Mouse (Mus musculus): ENCODE measurements at regions not wholly inside any gene's neighbourhood (a gene's known extent, or its start where the extent isn't known, plus 50 kb on each side); places are given as distances from the start of the nearest gene placed in this dataset.

GRCm38 (mm10) chr1:55859113-55859512 lies 453.4 kb downstream of the Plcl1 start:
- Histone ChIP-seq H3K27me3 (no peaks in the 10 kb centered on the region), H3K27ac (no peak overlapping the region)
- no peak for ATAC-seq (ENCODE audit: insufficient number of reproducible peaks, insufficient read depth, low FRiP score, low TSS enrichment, low read depth)

GRCm38 (mm10) chr1:55863113-55863512 lies 457.4 kb downstream of the Plcl1 start:
- no peak for ATAC-seq (ENCODE audit: insufficient number of reproducible peaks, insufficient read depth, low FRiP score, low TSS enrichment, low read depth)

More at GRCm38 (mm10) chr1:55859113-55859512, 453.4 kb downstream of the Plcl1 start:
- Histone ChIP-seq H3K4me1 (peaks cover 24% of the 10 kb centered on the region), H3K9ac (no peak overlapping the region), H3K4me3 (no peak overlapping the region), H3K4me2 (no peak overlapping the region), H3K9me3 (no peaks in the 10 kb centered on the region), H3K36me3 (no peaks in the 10 kb centered on the region)
- WGBS: 61% methylated on average over 3 of the region's 3 CpGs

GRCm38 (mm10) chr1:55865274-55865673 lies 459.6 kb downstream of the Plcl1 start:
- 57% methylated on average over 4 of the region's 4 CpGs for WGBS
- H3K9ac ChIP-seq: no peak overlapping the region
- H3K36me3 ChIP-seq: no peaks in the 10 kb centered on the region
- ATAC-seq (ENCODE audit: insufficient number of reproducible peaks, insufficient read depth, low FRiP score, low TSS enrichment, low read depth): no peak; the same call in 1 of the 2 replicates
- no peak overlapping the region for H3K4me2 ChIP-seq
- H3K27ac ChIP-seq: no peak overlapping the region
- peaks cover 16% of the 10 kb centered on the region for H3K4me1 ChIP-seq
- H3K27me3 ChIP-seq: no peaks in the 10 kb centered on the region
- H3K4me3 ChIP-seq: no peak overlapping the region
- H3K9me3 ChIP-seq: no peaks in the 10 kb centered on the region

More at GRCm38 (mm10) chr1:55863113-55863512, 457.4 kb downstream of the Plcl1 start:
- H3K27me3 ChIP-seq: no peaks in the 10 kb centered on the region
- no peaks in the 10 kb centered on the region for H3K9me3 ChIP-seq
- 47% methylated on average over 3 of the region's 3 CpGs for WGBS
- no peaks in the 10 kb centered on the region for H3K36me3 ChIP-seq
- no peak overlapping the region for H3K4me3 ChIP-seq
- no peak overlapping the region for H3K4me2 ChIP-seq
- H3K27ac ChIP-seq: no peak overlapping the region
- no peak overlapping the region for H3K9ac ChIP-seq
- peaks cover 16% of the 10 kb centered on the region for H3K4me1 ChIP-seq

GRCm38 (mm10) chr1:55866677-55867076 lies 461.0 kb downstream of the Plcl1 start:
- peaks cover 16% of the 10 kb centered on the region for H3K4me1 ChIP-seq
- H3K9me3 ChIP-seq: no peaks in the 10 kb centered on the region
- no peak overlapping the region for H3K4me2 ChIP-seq
- no peak overlapping the region for H3K9ac ChIP-seq
- H3K4me3 ChIP-seq: no peak overlapping the region
- H3K27ac ChIP-seq: no peak overlapping the region
- no peak for ATAC-seq (ENCODE audit: insufficient number of reproducible peaks, insufficient read depth, low FRiP score, low TSS enrichment, low read depth)
- H3K36me3 ChIP-seq: no peaks in the 10 kb centered on the region
- H3K27me3 ChIP-seq: no peaks in the 10 kb centered on the region

- Histone ChIP-seq H3K27me3 (no peaks in the 10 kb centered on the region), H3K4me1 (peaks cover 5% of the 10 kb centered on the region), H3K9ac (no peak overlapping the region), H3K36me3 (no peaks in the 10 kb centered on the region), H3K4me3 (no peak overlapping the region), H3K9me3 (no peaks in the 10 kb centered on the region), H3K27ac (no peak overlapping the region), H3K4me2 (no peak overlapping the region)
- ATAC-seq (ENCODE audit: insufficient number of reproducible peaks, insufficient read depth, low FRiP score, low TSS enrichment, low read depth): no peak
- 85% methylated on average over 4 of the region's 4 CpGs for WGBS
These were observed 467.9 kb downstream of the Plcl1 start for GRCm38 (mm10) chr1:55873583-55873982.

- no peaks in the 10 kb centered on the region for H3K9me3 ChIP-seq
- H3K4me2 ChIP-seq: no peak overlapping the region
- no peak overlapping the region for H3K27ac ChIP-seq
- H3K27me3 ChIP-seq: no peaks in the 10 kb centered on the region
- no peak overlapping the region for H3K4me3 ChIP-seq
- H3K4me1 ChIP-seq: peaks cover 5% of the 10 kb centered on the region
- no peak for ATAC-seq (ENCODE audit: insufficient number of reproducible peaks, insufficient read depth, low FRiP score, low TSS enrichment, low read depth)
- H3K36me3 ChIP-seq: no peaks in the 10 kb centered on the region
- 17% methylated on average over 7 of the region's 7 CpGs for WGBS
- H3K9ac ChIP-seq: no peak overlapping the region
These were observed 468.6 kb downstream of the Plcl1 start for GRCm38 (mm10) chr1:55874143-55874867.

GRCm38 (mm10) chr1:55874868-55875144 lies 469.1 kb downstream of the Plcl1 start:
- no peak for ATAC-seq (ENCODE audit: insufficient number of reproducible peaks, insufficient read depth, low FRiP score, low TSS enrichment, low read depth)
- 64% methylated on average over 4 of the region's 4 CpGs for WGBS
- no peak overlapping the region for H3K9ac ChIP-seq

GRCm38 (mm10) chr1:55884576-55884975 lies 478.9 kb downstream of the Plcl1 start:
- no peak overlapping the region for H3K27ac ChIP-seq
- H3K4me3 ChIP-seq: no peak overlapping the region
- H3K9ac ChIP-seq: no peak overlapping the region
- peaks cover 13% of the 10 kb centered on the region; the same call in 1 of the 2 replicates for H3K4me1 ChIP-seq
- H3K4me2 ChIP-seq: no peak overlapping the region
- no peak for ATAC-seq (ENCODE audit: insufficient number of reproducible peaks, insufficient read depth, low FRiP score, low TSS enrichment, low read depth)
- H3K9me3 ChIP-seq: 0 out of 2 replicates have a peak, but pooled peaks cover 5% of the 10 kb centered on the region
- H3K27me3 ChIP-seq: peaks cover 22% of the 10 kb centered on the region
- no peaks in the 10 kb centered on the region for H3K36me3 ChIP-seq

More at GRCm38 (mm10) chr1:55874868-55875144, 469.1 kb downstream of the Plcl1 start:
- Histone ChIP-seq H3K36me3 (no peaks in the 10 kb centered on the region), H3K4me2 (no peak overlapping the region), H3K4me3 (no peak overlapping the region), H3K9me3 (0 out of 2 replicates have a peak, but pooled peaks cover under 1% of the 10 kb centered on the region), H3K27ac (no peak overlapping the region), H3K27me3 (no peaks in the 10 kb centered on the region), H3K4me1 (peaks cover 5% of the 10 kb centered on the region)

GRCm38 (mm10) chr1:55886383-55887070 lies 480.8 kb downstream of the Plcl1 start:
- Histone ChIP-seq H3K27ac (no peak overlapping the region), H3K27me3 (peaks cover 37% of the 10 kb centered on the region), H3K4me3 (no peak overlapping the region), H3K9me3 (no peaks in the 10 kb centered on the region), H3K9ac (no peak overlapping the region), H3K36me3 (no peaks in the 10 kb centered on the region), H3K4me1 (peaks cover 13% of the 10 kb centered on the region; the same call in 1 of the 2 replicates), H3K4me2 (no peak overlapping the region)
- ATAC-seq (ENCODE audit: insufficient number of reproducible peaks, insufficient read depth, low FRiP score, low TSS enrichment, low read depth): no peak
- 7% methylated on average over 5 of the region's 5 CpGs for WGBS

- Histone ChIP-seq H3K27ac (no peak overlapping the region), H3K36me3 (no peaks in the 10 kb centered on the region), H3K27me3 (peaks cover 42% of the 10 kb centered on the region), H3K9ac (no peak overlapping the region), H3K4me2 (no peak overlapping the region), H3K9me3 (no peaks in the 10 kb centered on the region), H3K4me1 (peaks cover 13% of the 10 kb centered on the region; the same call in 1 of the 2 replicates), H3K4me3 (no peak overlapping the region)
- no peak for ATAC-seq (ENCODE audit: insufficient number of reproducible peaks, insufficient read depth, low FRiP score, low TSS enrichment, low read depth)
- WGBS: 48% methylated on average over 7 of the region's 7 CpGs
These were observed 481.7 kb downstream of the Plcl1 start for GRCm38 (mm10) chr1:55887386-55887785.

GRCm38 (mm10) chr1:55888711-55889366 lies 483.1 kb downstream of the Plcl1 start:
- Histone ChIP-seq H3K27me3 (peaks cover 42% of the 10 kb centered on the region), H3K4me2 (no peak overlapping the region), H3K27ac (no peak overlapping the region), H3K36me3 (no peaks in the 10 kb centered on the region), H3K4me3 (no peak overlapping the region), H3K4me1 (peaks cover 13% of the 10 kb centered on the region; the same call in 1 of the 2 replicates), H3K9me3 (no peaks in the 10 kb centered on the region), H3K9ac (no peak overlapping the region)
- WGBS: 38% methylated on average over 17 of the region's 17 CpGs
- no peak for ATAC-seq (ENCODE audit: insufficient number of reproducible peaks, insufficient read depth, low FRiP score, low TSS enrichment, low read depth)

Measured in embryonic facial prominence, embryonic 13.5 days (tissue).